Mouse (Mus musculus): ENCODE results near the gene Axin2. TPM values are rescaled to one million over a fixed set of nuclear protein-coding genes. Genes with fewer than 3 reads are reported as not detected.

Axin2 gene
- polyA plus RNA-seq, 1 experiment from 2014 or later: 13.4 TPM

DNA sequence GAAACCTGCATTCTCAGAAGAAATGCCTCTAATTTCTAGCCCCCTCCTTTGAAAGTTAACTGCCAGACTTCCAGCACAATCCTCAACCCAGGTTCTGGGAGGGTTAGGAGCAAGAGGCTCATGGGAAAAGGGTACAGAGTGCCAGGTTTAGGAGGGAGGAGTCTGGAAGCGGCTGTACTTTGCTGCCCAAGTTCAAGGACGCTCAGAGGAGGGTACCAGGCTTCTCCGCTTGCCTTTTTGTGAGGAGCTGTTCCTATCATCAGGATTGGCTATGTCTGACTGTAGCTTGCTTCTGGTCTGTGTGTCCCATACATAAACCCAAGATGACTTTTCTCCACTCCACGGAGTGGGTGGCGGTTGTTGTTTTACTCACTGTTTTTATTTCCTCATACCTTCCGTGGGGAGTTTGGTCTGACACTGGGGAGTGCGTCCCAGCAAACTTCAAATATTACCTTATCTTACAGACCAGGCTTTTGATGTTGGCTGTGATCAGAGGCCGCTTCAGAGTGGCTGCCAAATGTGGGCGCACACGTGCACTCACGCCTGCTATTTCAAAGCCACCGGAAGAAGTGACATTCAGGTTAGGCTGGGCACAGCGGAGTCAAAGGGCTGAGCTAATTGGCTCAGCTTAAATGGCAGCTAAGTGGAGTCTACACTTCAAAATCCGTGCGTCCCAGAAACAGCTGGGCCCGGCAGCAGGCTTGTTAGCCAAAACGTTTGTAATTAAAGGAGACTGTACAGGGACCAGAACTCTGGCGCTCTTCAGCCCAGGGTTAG, 16.1 kb downstream of the Axin2 start:
- Histone ChIP-seq H3K27me3 (ENCODE audit: low read depth, poor library complexity, severe bottlenecking) (no peaks in the 10 kb centered on the region), H3K36me3 (peaks cover 96% of the 10 kb centered on the region), H3K4me3 (peak overlapping the region; percentile 13; the same call in 1 of the 2 replicates), H3K27ac (peak overlapping the region; percentile 82), H3K9me3 (replicated peaks) (no peaks in the 10 kb centered on the region), H3K4me1 (peaks cover 76% of the 10 kb centered on the region)
- WGBS: 41% methylated on average over 18 of the region's 18 CpGs
- peak; percentile 56 for DNase-seq (ENCODE audit: low spot score)

DNA sequence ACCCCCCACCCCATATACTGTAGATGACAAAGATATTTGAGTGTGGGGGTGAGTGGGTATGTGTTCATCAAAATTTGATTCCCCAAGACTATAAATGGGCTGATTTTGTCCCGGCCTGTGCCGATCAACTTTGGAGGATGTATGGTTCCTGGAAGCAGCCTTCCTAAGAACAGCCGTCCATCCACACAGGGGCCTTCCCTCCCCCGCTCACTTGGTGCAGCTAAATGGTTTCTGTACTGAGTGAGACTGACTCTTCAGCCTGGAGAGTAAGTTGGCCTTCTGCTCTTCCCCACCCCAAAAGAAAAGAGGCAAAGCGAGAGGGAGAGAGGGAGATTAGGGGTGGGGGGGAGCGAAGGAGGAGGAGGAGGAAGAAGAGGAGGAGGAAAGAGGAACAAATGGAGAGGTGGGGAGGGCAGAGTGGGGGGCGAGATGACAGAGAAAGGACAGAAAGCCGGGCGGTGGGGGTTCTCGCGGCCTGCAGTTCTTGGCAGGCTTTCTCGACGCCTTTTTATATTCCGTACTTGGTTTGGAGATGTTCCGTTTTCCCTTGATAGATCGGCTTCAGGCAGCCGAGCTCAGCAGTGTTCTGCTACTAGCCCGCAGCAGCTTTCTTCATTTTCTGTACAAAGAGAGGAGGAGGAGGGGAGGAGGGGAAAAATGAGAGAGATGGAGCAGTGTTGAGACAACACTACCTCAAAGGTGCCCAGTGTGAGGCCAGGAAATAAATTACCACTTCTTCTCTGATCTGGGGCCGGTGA, 20.7 kb downstream of the Axin2 start:
- H3K27ac ChIP-seq: 0 out of 2 replicates have a peak overlapping the region, but pooled peaks have one; percentile 9
- peaks cover 97% of the 10 kb centered on the region for H3K36me3 ChIP-seq
- H3K9me3 ChIP-seq (replicated peaks): no peaks in the 10 kb centered on the region
- 73% methylated on average over 19 of the region's 19 CpGs for WGBS
- DNase-seq (ENCODE audit: low spot score): no peak
- H3K4me1 ChIP-seq: peaks cover 56% of the 10 kb centered on the region
- no peaks in the 10 kb centered on the region for H3K27me3 ChIP-seq (ENCODE audit: low read depth, poor library complexity, severe bottlenecking)
- H3K4me3 ChIP-seq: no peak overlapping the region

DNA sequence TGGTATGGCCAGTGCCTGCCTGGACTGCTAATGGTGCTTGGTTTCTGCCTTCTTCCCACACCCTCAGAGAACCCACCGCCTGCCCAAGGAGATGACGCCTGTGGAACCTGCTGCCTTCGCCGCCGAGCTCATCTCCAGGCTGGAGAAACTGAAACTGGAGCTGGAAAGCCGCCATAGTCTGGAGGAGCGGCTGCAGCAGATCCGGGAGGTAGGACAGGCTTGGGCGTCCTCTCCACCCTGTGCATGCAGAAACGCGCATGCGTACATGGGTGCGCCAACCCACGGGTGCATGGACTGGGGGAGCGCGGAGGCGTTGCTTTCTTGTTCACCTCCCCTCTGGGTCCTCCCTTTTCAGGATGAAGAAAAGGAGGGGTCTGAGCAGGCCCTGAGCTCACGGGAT, 21.7 kb downstream of the Axin2 start:
- H3K27me3 ChIP-seq (ENCODE audit: low read depth, poor library complexity, severe bottlenecking): no peaks in the 10 kb centered on the region
- peaks cover 98% of the 10 kb centered on the region for H3K36me3 ChIP-seq
- no peak overlapping the region for H3K4me3 ChIP-seq
- no peak for DNase-seq (ENCODE audit: low spot score)
- no peaks in the 10 kb centered on the region for H3K9me3 ChIP-seq (replicated peaks)
- WGBS: 95% methylated on average over 18 of the region's 18 CpGs
- H3K4me1 ChIP-seq: peaks cover 56% of the 10 kb centered on the region
- no peak overlapping the region for H3K27ac ChIP-seq

DNA sequence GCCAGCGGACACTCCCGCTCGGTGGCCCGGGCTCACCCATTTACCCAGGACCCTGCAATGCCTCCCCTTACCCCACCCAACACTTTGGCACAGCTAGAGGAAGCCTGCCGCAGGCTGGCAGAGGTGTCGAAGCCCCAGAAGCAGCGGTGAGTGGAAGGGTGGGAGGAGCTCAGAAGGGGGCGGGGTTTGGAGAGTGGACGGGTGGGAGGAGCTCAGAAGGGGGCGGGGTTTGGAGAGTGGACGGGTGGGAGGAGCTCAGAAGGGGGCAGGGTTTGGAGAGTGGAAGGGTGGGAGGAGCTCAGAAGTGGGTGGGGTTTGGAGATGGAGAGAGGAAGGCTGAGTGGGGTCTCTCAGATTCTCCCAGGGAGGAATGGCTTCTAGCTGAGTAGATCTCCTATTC, 23.6 kb downstream of the Axin2 start:
- Histone ChIP-seq H3K36me3 (peaks cover 96% of the 10 kb centered on the region), H3K27ac (no peak overlapping the region), H3K4me3 (no peak overlapping the region), H3K9me3 (replicated peaks) (no peaks in the 10 kb centered on the region), H3K27me3 (ENCODE audit: low read depth, poor library complexity, severe bottlenecking) (no peaks in the 10 kb centered on the region), H3K4me1 (peaks cover 58% of the 10 kb centered on the region)
- DNase-seq (ENCODE audit: low spot score): no peak
- 75% methylated on average over 11 of the region's 11 CpGs for whole genome bisulfite sequencing

GRCm38 (mm10) chr11:108945666-108946065, 25.5 kb downstream of the Axin2 start:
- Histone ChIP-seq H3K4me3 (no peak overlapping the region), H3K27ac (no peak overlapping the region), H3K9me3 (replicated peaks) (no peaks in the 10 kb centered on the region), H3K4me1 (peaks cover 48% of the 10 kb centered on the region), H3K27me3 (ENCODE audit: low read depth, poor library complexity, severe bottlenecking) (no peaks in the 10 kb centered on the region), H3K36me3 (peaks cover 96% of the 10 kb centered on the region)
- DNase-seq (ENCODE audit: low spot score): no peak
- WGBS: 94% methylated on average over 9 of the region's 9 CpGs

DNA sequence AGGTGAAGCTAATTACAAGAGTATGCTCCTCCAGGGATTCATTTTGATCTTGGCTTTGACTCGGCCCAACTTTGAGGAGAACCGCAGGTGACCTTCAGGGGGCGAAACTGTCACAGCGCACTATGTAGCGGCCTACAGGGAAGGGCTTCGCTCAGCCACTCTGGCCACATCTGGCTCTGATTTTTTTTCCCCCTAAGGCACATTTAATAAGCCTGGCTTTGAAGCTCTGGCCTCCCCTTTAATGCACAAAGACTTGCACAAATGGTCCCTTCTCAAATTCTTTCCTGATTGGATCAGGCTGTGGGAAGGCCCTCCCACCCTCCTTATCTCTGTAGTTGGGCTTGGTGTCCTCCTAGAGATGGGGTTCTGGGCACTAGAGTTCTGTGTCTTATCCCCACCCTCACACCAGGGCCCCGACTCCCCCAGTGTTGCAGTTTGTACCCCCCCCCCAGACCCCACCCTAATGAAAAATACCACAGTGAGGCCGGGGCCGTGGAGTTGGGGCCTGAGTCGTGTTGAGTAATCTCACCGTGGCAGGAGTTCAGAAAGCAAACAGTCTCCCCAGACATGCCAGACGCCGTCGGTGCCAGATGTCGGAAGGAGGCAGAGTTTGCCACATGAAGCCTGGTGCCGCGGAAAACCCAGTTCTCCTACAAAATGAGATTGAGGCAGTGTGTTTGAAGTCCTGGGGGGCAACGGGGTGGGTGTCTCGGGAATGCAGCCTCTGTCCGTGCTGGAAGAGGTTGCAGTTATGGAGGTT, 27.5 kb downstream of the Axin2 start:
- peak; percentile 83 for DNase-seq (ENCODE audit: low spot score)
- H3K27ac ChIP-seq: peak overlapping the region; percentile 87
- H3K9me3 ChIP-seq (replicated peaks): no peaks in the 10 kb centered on the region
- peaks cover 43% of the 10 kb centered on the region for H3K4me1 ChIP-seq
- 35% methylated on average over 20 of the region's 20 CpGs for WGBS
- H3K4me3 ChIP-seq: peak overlapping the region; percentile 34
- H3K27me3 ChIP-seq (ENCODE audit: low read depth, poor library complexity, severe bottlenecking): no peaks in the 10 kb centered on the region
- H3K36me3 ChIP-seq: peaks cover 90% of the 10 kb centered on the region

DNA sequence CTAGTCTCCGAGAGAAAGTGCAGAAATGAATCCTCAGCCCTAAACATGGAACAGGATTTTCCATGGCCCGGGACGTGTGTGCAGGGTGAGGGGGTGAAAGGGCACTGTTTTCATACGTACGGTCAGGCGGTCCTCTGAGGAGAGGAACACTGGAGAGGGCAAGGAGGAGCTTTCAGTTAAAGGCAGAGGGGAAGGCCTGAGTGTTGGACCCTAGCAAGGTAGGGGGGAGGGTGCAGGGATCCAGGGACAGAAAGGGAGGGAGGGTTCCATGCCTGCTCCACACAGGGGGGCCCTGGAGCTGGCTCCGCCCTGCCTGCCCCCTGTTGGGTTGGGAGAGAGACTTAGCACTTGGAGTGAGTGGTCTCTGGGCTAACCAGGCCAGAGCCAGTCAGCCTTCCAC, 28.4 kb downstream of the Axin2 start:
- Histone ChIP-seq H3K4me1 (peaks cover 43% of the 10 kb centered on the region), H3K4me3 (0 out of 2 replicates have a peak overlapping the region, but pooled peaks have one; percentile 34), H3K27ac (peak overlapping the region; percentile 87), H3K9me3 (replicated peaks) (no peaks in the 10 kb centered on the region), H3K27me3 (ENCODE audit: low read depth, poor library complexity, severe bottlenecking) (no peaks in the 10 kb centered on the region), H3K36me3 (peaks cover 85% of the 10 kb centered on the region)
- no peak for DNase-seq (ENCODE audit: low spot score)
- WGBS: 84% methylated on average over 7 of the region's 7 CpGs

DNA sequence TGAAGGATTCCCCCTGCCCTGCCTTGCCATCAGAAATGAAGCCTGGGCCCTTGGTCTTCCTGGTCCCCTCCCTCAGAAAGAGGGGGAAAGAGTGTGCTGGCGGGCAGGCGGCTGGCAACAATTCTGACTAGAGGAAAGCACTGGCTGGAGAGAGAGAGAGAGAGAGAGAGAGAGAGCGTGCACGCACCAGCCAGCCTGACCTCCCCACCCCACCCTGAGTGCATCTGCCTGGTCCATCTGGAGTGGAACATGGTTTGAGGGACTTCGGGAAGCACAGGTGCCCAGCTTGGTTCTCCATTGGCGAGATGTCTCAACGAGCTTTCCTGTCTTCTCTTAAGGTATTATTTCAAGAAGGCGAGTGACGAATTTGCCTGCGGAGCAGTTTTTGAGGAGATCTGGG, 28.8 kb downstream of the Axin2 start:
- Histone ChIP-seq H3K4me1 (peaks cover 43% of the 10 kb centered on the region), H3K4me3 (no peak overlapping the region), H3K9me3 (replicated peaks) (no peaks in the 10 kb centered on the region), H3K36me3 (peaks cover 81% of the 10 kb centered on the region), H3K27ac (peak overlapping the region; percentile 87), H3K27me3 (ENCODE audit: low read depth, poor library complexity, severe bottlenecking) (no peaks in the 10 kb centered on the region)
- no peak for DNase-seq (ENCODE audit: low spot score)
- 92% methylated on average over 10 of the region's 10 CpGs for WGBS

DNA sequence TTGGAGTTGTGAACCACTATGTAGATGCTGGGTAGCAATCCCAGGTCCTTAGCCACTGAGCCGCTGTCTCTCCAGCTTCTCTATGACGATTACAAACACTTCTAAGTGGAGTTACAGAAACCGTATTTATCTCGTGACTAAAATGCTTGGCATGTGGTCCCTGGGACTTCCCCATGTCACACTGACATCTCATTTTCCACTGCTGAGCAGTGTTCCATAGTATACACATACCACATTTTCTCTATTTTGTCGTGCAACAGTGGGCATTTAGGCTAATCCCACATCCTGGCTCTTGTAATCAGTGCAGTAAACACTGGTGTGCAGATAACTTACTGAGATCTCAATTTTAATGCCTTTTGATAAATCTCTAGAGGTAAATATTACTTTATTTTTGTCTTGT, 32.2 kb downstream of the Axin2 start:
- DNase-seq (ENCODE audit: low spot score): no peak
- no peak overlapping the region for H3K27ac ChIP-seq
- H3K27me3 ChIP-seq (ENCODE audit: low read depth, poor library complexity, severe bottlenecking): no peaks in the 10 kb centered on the region
- peaks cover 48% of the 10 kb centered on the region for H3K36me3 ChIP-seq
- peaks cover 21% of the 10 kb centered on the region for H3K4me1 ChIP-seq
- no peaks in the 10 kb centered on the region for H3K9me3 ChIP-seq (replicated peaks)
- 74% methylated on average over 5 of the region's 5 CpGs for WGBS
- no peak overlapping the region for H3K4me3 ChIP-seq

- no peak for DNase-seq (ENCODE audit: low spot score)
- Histone ChIP-seq H3K4me1 (peaks cover 11% of the 10 kb centered on the region), H3K9me3 (replicated peaks) (no peaks in the 10 kb centered on the region), H3K27me3 (ENCODE audit: low read depth, poor library complexity, severe bottlenecking) (no peaks in the 10 kb centered on the region), H3K36me3 (peaks cover 13% of the 10 kb centered on the region), H3K4me3 (no peak overlapping the region), H3K27ac (no peak overlapping the region)
- 90% methylated on average over 4 of the region's 4 CpGs for WGBS
Measured at GRCm38 (mm10) chr11:108955943-108956342, 35.8 kb downstream of the Axin2 start.

DNA sequence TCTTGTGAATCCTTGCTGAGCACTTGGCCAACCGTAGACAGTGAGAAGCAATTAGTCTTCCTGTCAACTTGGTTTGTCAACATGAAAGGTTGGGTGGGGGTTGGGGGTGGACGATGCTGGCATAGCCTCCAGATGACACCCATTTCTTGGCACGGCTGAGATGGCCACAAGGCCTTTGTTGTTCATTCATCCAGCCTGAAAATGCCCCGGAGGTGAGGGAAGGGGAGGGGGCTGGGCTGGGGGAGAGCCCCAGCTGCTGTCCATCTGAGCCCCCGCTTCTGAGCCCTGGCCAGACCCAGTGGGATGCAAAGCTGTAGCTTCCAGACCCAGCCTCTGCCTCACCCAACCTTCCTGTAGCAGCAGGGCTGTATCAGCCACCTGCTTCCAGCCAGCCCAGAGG, 38.2 kb downstream of the Axin2 start:
- Histone ChIP-seq H3K4me3 (no peak overlapping the region), H3K9me3 (replicated peaks) (no peaks in the 10 kb centered on the region), H3K27me3 (ENCODE audit: low read depth, poor library complexity, severe bottlenecking) (no peaks in the 10 kb centered on the region), H3K27ac (peak overlapping the region; percentile 42; the same call in 1 of the 2 replicates), H3K36me3 (no peaks in the 10 kb centered on the region), H3K4me1 (peaks cover 27% of the 10 kb centered on the region)
- no peak for DNase-seq (ENCODE audit: low spot score)
- 46% methylated on average over 5 of the region's 5 CpGs for whole genome bisulfite sequencing

- WGBS: 71% methylated on average over 5 of the region's 5 CpGs
- H3K36me3 ChIP-seq: no peaks in the 10 kb centered on the region
- H3K4me1 ChIP-seq: peaks cover 31% of the 10 kb centered on the region
- peak overlapping the region; percentile 33; the same call in 1 of the 2 replicates for H3K27ac ChIP-seq
- no peaks in the 10 kb centered on the region for H3K27me3 ChIP-seq (ENCODE audit: low read depth, poor library complexity, severe bottlenecking)
- no peaks in the 10 kb centered on the region for H3K9me3 ChIP-seq (replicated peaks)
- H3K4me3 ChIP-seq: no peak overlapping the region
- DNase-seq (ENCODE audit: low spot score): no peak
Measured at GRCm38 (mm10) chr11:108959196-108959595, 39.0 kb downstream of the Axin2 start.

All from limb, embryonic 10.5 days (tissue).